Comparison of ENCODE assay signal across 21 mouse cellular contexts in genomic region chr16:31495356-31495755, GRCm38 (mm10).
A peak's percentile ranks its signal among the peaks of the same experiment; 100 is the strongest.
DNase-seq lines count a peak whose midpoint lies in the region; ATAC-seq and TF ChIP-seq lines count a peak whose summit lies in the region.
"Had no signal": no experiment of that assay in that cellular context is flagged by ENCODE, and none has a peak within 500 bp of the region (broad histone marks: within the 10 kb centered on the region; RNA-seq: fewer than 3 reads in every experiment).

No protein-coding gene starts in this region.

- no peak for TF ChIP-seq POLR2A in MEL (IDR thresholded peaks at IDR 0.05; ENCODE audit: control insufficient read depth in 1 of 2, insufficient read depth in 1 of 2, low read depth in 1 of 2, low read length in 2 of 2, poor library complexity in 1 of 2)

- TF ChIP-seq RAD21 in MEL (IDR thresholded peaks at IDR 0.05; ENCODE audit: low read depth, low read length): no peak

- H3K36me3 ChIP-seq in heart, embryonic 10.5 days: no peaks in the 10 kb centered on the region
- peaks cover 0 to 8% of the 10 kb centered on the region in 2 experiments; a peak in 2 of 4 replicates for H3K36me3 ChIP-seq in MEL (ENCODE audit: control insufficient read depth in 1 of 2, insufficient read depth in 2 of 2, low read length in 2 of 2)
- H3K36me3 ChIP-seq in midbrain, embryonic 16.5 days (ENCODE audit: control insufficient read depth, insufficient read depth, low read length): no peaks in the 10 kb centered on the region
- H3K36me3 ChIP-seq: G1E; heart, embryonic 15.5 days; limb, embryonic 12.5 days; liver, embryonic 15.5 days; midbrain, embryonic 15.5 days; stomach, embryonic 15.5 days had no signal

- H3K4me2 ChIP-seq in midbrain, embryonic 16.5 days (ENCODE audit: low read length): no peak overlapping the region
- H3K4me2 ChIP-seq: heart, embryonic 15.5 days; limb, embryonic 12.5 days; liver, embryonic 15.5 days; midbrain, embryonic 15.5 days; stomach, embryonic 15.5 days had no signal

- 20% methylated on average over 7 of the region's 7 CpGs for WGBS in heart, embryonic 10.5 days
- 50% methylated on average over 7 of the region's 7 CpGs for WGBS in midbrain, embryonic 16.5 days

- no peak for TF ChIP-seq EP300 in MEL (IDR thresholded peaks at IDR 0.05; ENCODE audit: low read depth in 1 of 2, low read length in 2 of 2)

- no peaks in the 10 kb centered on the region for H3K79me2 ChIP-seq in MEL (ENCODE audit: control insufficient read depth, insufficient read depth, low read length, poor library complexity)

- H3K9ac ChIP-seq in MEL (ENCODE audit: control insufficient read depth, low read depth, low read length, poor library complexity, severe bottlenecking): no peak overlapping the region
- H3K9ac ChIP-seq in midbrain, embryonic 16.5 days (ENCODE audit: low read depth, low read length): no peak overlapping the region
- H3K9ac ChIP-seq: heart, embryonic 15.5 days; limb, embryonic 12.5 days; liver, embryonic 15.5 days; midbrain, embryonic 15.5 days; stomach, embryonic 15.5 days had no signal

- peak overlapping the region; percentile 56 for H3K27ac ChIP-seq in heart, embryonic 10.5 days
- H3K27ac ChIP-seq in MEL (ENCODE audit: control insufficient read depth, low read depth, low read length): no peak overlapping the region
- H3K27ac ChIP-seq in midbrain, embryonic 16.5 days (ENCODE audit: low read length): no peak overlapping the region
- H3K27ac ChIP-seq: heart, embryonic 15.5 days; liver, embryonic 15.5 days; midbrain, embryonic 15.5 days; stomach, embryonic 15.5 days had no signal

- no peak for DNase-seq in heart, embryonic 10.5 days (ENCODE audit: low spot score)
- no peak for DNase-seq in heart, adult 9 months (ENCODE audit: low spot score in 2 of 2)
- DNase-seq in MEL (ENCODE audit: low read depth, low spot score): peak; percentile 28
- DNase-seq in brain, adult 2 months (ENCODE audit: low read depth, low spot score): peak; percentile 49
- peak; percentile 37 to 56 for DNase-seq in cerebellum, postnatal 36 days
- DNase-seq in layer of hippocampus, adult 9-11 months: no peak
- DNase-seq: adrenal gland, adult 8-10 months; kidney, adult 11 months; kidney, postnatal 10 days; spleen, adult 18-20 months had no signal

- no peak for ATAC-seq in midbrain, embryonic 16.5 days
- ATAC-seq: CD4-positive, CD25-positive, alpha-beta regulatory T cell, adult 4 months; forebrain, embryonic 16.5 days; lung, postnatal 0 days; midbrain, embryonic 15.5 days had no signal

- no peak overlapping the region for H3K4me3 ChIP-seq in heart, embryonic 10.5 days
- peak overlapping the region in 1 of 2 experiments; percentile 42; a peak in 3 of 4 replicates for H3K4me3 ChIP-seq in MEL (ENCODE audit: control insufficient read depth in 1 of 2, insufficient read depth in 1 of 2, low read depth in 2 of 2, low read length in 2 of 2)
- no peak overlapping the region for H3K4me3 ChIP-seq in midbrain, embryonic 16.5 days (ENCODE audit: low read depth, low read length)
- H3K4me3 ChIP-seq: heart, embryonic 15.5 days; layer of hippocampus, adult 2 months; limb, embryonic 12.5 days; liver, embryonic 15.5 days; midbrain, embryonic 15.5 days; stomach, embryonic 15.5 days had no signal

- H3K4me1 ChIP-seq in heart, embryonic 10.5 days: peaks cover 51% of the 10 kb centered on the region
- peaks cover 2 to 8% of the 10 kb centered on the region in 2 experiments; a peak in 3 of 4 replicates for H3K4me1 ChIP-seq in MEL (ENCODE audit: control insufficient read depth in 1 of 2, insufficient read depth in 2 of 2, low read length in 2 of 2)
- peaks cover 14% of the 10 kb centered on the region for H3K4me1 ChIP-seq in midbrain, embryonic 16.5 days (ENCODE audit: control insufficient read depth, insufficient read depth, low read length)
- H3K4me1 ChIP-seq: liver, embryonic 15.5 days had no signal

- no peak for TF ChIP-seq CTCF in MEL (IDR thresholded peaks at IDR 0.05 in 2 of 3, conservative IDR thresholded peaks at IDR 0.05 in 1 of 3; ENCODE audit: control insufficient read depth in 1 of 3, insufficient read depth in 1 of 3, low read depth in 2 of 3, low read length in 3 of 3, poor library complexity in 1 of 3, severe bottlenecking in 1 of 3)

- H3K27me3 ChIP-seq in heart, embryonic 10.5 days (ENCODE audit: insufficient read depth, poor library complexity, severe bottlenecking): peaks cover 18% of the 10 kb centered on the region; the same call in 1 of the 2 replicates
- peaks cover 0 to 3% of the 10 kb centered on the region in 2 experiments; a peak in 1 of 4 replicates for H3K27me3 ChIP-seq in MEL (ENCODE audit: control insufficient read depth in 1 of 2, insufficient read depth in 2 of 2, low read length in 2 of 2)
- H3K27me3 ChIP-seq in midbrain, embryonic 16.5 days (ENCODE audit: control insufficient read depth, insufficient read depth, low read depth, low read length): no peaks in the 10 kb centered on the region; the same call in 1 of the 2 replicates
- H3K27me3 ChIP-seq: heart, embryonic 15.5 days; limb, embryonic 12.5 days; midbrain, embryonic 15.5 days; stomach, embryonic 15.5 days had no signal

- no peaks in the 10 kb centered on the region for H3K9me3 ChIP-seq in heart, embryonic 10.5 days
- no peaks in the 10 kb centered on the region for H3K9me3 ChIP-seq in MEL (replicated peaks; ENCODE audit: insufficient read depth, low read length)
- no peaks in the 10 kb centered on the region for H3K9me3 ChIP-seq in midbrain, embryonic 16.5 days (replicated peaks; ENCODE audit: control insufficient read depth, low read length, poor library complexity, severe bottlenecking)
- H3K9me3 ChIP-seq: G1E; heart, embryonic 15.5 days; limb, embryonic 12.5 days; liver, embryonic 15.5 days; midbrain, embryonic 15.5 days; stomach, embryonic 15.5 days had no signal

TF ChIP-seq in MEL, 35 proteins besides CTCF, POLR2A, EP300 and RAD21:
- no peak for TF ChIP-seq CHD2 (IDR thresholded peaks at IDR 0.05; ENCODE audit: low read length)
- no peak for TF ChIP-seq NRF1 (IDR thresholded peaks at IDR 0.05; ENCODE audit: insufficient read depth, low read depth, low read length, poor library complexity, severe bottlenecking)
- no peak for TF ChIP-seq POLR2AphosphoS2 (IDR thresholded peaks at IDR 0.05; ENCODE audit: low read length)
- TF ChIP-seq MAZ (IDR thresholded peaks at IDR 0.05; ENCODE audit: low read depth, low read length): no peak
- no peak for TF ChIP-seq HCFC1 (IDR thresholded peaks at IDR 0.05; ENCODE audit: low read depth, low read length)
- no peak for TF ChIP-seq UBTF (IDR thresholded peaks at IDR 0.05; ENCODE audit: borderline replicate concordance, insufficient read depth, low read depth, low read length)
- no peak for TF ChIP-seq ZMIZ1 (IDR thresholded peaks at IDR 0.05; ENCODE audit: low read depth, low read length)
- TF ChIP-seq USF1 (IDR thresholded peaks at IDR 0.05; ENCODE audit: low read depth, low read length): no peak
- no peak for TF ChIP-seq CHD1 (IDR thresholded peaks at IDR 0.05; ENCODE audit: low read depth, low read length)
- no peak for TF ChIP-seq KAT2A (conservative IDR thresholded peaks at IDR 0.05; ENCODE audit: low read depth, low read length)
- no peak for TF ChIP-seq ELF1 (IDR thresholded peaks at IDR 0.05; ENCODE audit: low read depth, low read length)

Comparison
In these comparisons a context has a peak if more than half of its experiments do, and no peak if none do; other contexts are left out.
1. DNase-seq: peak in MEL (single experiment), brain, adult 2 months (single experiment) and cerebellum, postnatal 36 days (2 of 2); none in heart, embryonic 10.5 days (single experiment), heart, adult 9 months (0 of 2) and layer of hippocampus, adult 9-11 months (single experiment).